Mouse (Mus musculus) B cell, adult 2 months (primary cell): Measurements from ENCODE around the gene Bicral.

Source experiments
- DNase-seq, 2 experiments: peaks; one replicate each; pipeline ENCODE4 v3.0.0; 2022

Bicral gene

GRCm38 (mm10) chr17:46857903-46858748 lies at the start of gene Bicral:
Bicral (minus strand) TSS chr17:46858482.
- peak; percentile 91 for DNase-seq

- DNase-seq: peak; percentile 80 to 81
These were observed 45.7 kb upstream of the Bicral start for GRCm38 (mm10) chr17:46903876-46904490.

- DNase-seq: no peak
These were observed 42.7 kb upstream of the Bicral start for GRCm38 (mm10) chr17:46900941-46901340.

GRCm38 (mm10) chr17:46897221-46897950 lies 39.1 kb upstream of the Bicral start:
- DNase-seq: peak; percentile 65 to 67

GRCm38 (mm10) chr17:46895426-46895825 lies 37.1 kb upstream of the Bicral start:
- no peak for DNase-seq

GRCm38 (mm10) chr17:46890843-46891594 lies 32.7 kb upstream of the Bicral start:
- peak in 1 of 2 experiments; percentile 30 for DNase-seq

GRCm38 (mm10) chr17:46890116-46890815 lies 32.0 kb upstream of the Bicral start, which contains the start of gene Tbcc:
Tbcc (plus strand) TSS chr17:46890684.
- peak; percentile 94 for DNase-seq

GRCm38 (mm10) chr17:46889450-46890084 lies 31.3 kb upstream of the Bicral start:
- DNase-seq: peak; percentile 64 to 69

- DNase-seq: peak; percentile 54 to 65
These were observed 30.4 kb upstream of the Bicral start for GRCm38 (mm10) chr17:46888511-46889212.

- no peak for DNase-seq
These were observed 27.8 kb upstream of the Bicral start for GRCm38 (mm10) chr17:46885910-46886643.

- no peak for DNase-seq
These were observed 27.1 kb upstream of the Bicral start for GRCm38 (mm10) chr17:46885218-46885909.

- DNase-seq: no peak
These were observed 26.5 kb upstream of the Bicral start for GRCm38 (mm10) chr17:46884766-46885165.

GRCm38 (mm10) chr17:46883107-46883506 lies 24.8 kb upstream of the Bicral start:
- no peak for DNase-seq

GRCm38 (mm10) chr17:46881728-46882127 lies 23.4 kb upstream of the Bicral start:
- no peak for DNase-seq

- DNase-seq: no peak
These were observed 22.0 kb upstream of the Bicral start for GRCm38 (mm10) chr17:46880322-46880721.

- DNase-seq: no peak
These were observed 21.6 kb upstream of the Bicral start for GRCm38 (mm10) chr17:46879841-46880311.

GRCm38 (mm10) chr17:46877061-46877460 lies 18.8 kb upstream of the Bicral start:
- no peak for DNase-seq

- DNase-seq: no peak
These were observed 18.2 kb upstream of the Bicral start for GRCm38 (mm10) chr17:46876371-46876950.

- DNase-seq: peak; percentile 57 to 60
These were observed 17.3 kb upstream of the Bicral start for GRCm38 (mm10) chr17:46875626-46876025.
